ENCODE assay signal across 12 mouse cellular contexts in the genomic region with DNA sequence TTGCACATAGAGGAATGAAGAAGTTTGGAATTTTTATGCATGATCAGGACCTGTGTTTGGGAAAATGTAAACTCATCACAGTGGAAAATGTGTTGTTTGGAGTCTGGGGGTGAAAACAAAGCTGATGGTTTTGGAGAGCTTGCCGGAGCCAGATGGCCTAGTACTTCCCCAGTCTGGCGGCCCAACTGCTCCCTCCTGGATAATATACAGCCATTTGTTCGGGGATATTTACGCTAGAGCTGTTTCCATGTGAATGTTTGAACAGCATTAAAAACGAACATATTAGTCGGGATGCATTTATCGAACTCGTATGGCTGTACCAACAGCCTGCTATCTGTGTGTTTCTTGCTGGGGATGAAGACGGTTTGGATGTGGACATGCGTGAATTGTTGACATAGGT. TPM values are rescaled to one million over a fixed set of nuclear protein-coding genes. Genes with fewer than 3 reads are reported as not detected.
DNase-seq lines count a peak whose midpoint lies in the region; ATAC-seq lines count a peak whose summit lies in the region.
"Had no signal": no experiment of that assay in that cellular context is flagged by ENCODE, and none has a peak within 500 bp of the region (broad histone marks: within the 10 kb centered on the region; RNA-seq: fewer than 3 reads in every experiment).

No protein-coding gene starts in this region.

- H3K4me1 ChIP-seq in hindbrain, embryonic 10.5 days (replicated peaks) = peaks cover 39% of the 10 kb centered on the region
- H3K4me1 ChIP-seq in hindbrain, embryonic 11.5 days (replicated peaks; ENCODE audit: control insufficient read depth, insufficient read depth, low read length) = peaks cover 8% of the 10 kb centered on the region; the same call in 1 of the 2 replicates
- peaks cover 47% of the 10 kb centered on the region for H3K4me1 ChIP-seq in neural tube, embryonic 12.5 days
- H3K4me1 ChIP-seq: stomach, embryonic 15.5 days had no signal

- peaks cover 17% of the 10 kb centered on the region for H3K27me3 ChIP-seq in hindbrain, embryonic 10.5 days (ENCODE audit: insufficient read depth, poor library complexity, severe bottlenecking)
- peaks cover 7% of the 10 kb centered on the region; the same call in 1 of the 2 replicates for H3K27me3 ChIP-seq in hindbrain, embryonic 11.5 days (ENCODE audit: control insufficient read depth, insufficient read depth, low read length)
- peaks cover 5% of the 10 kb centered on the region for H3K27me3 ChIP-seq in neural tube, embryonic 12.5 days (replicated peaks)

- H3K36me3 ChIP-seq in hindbrain, embryonic 10.5 days = 0 out of 2 replicates have a peak, but pooled peaks cover 9% of the 10 kb centered on the region
- H3K36me3 ChIP-seq in hindbrain, embryonic 11.5 days (ENCODE audit: control insufficient read depth, insufficient read depth, low read length) = no peaks in the 10 kb centered on the region
- H3K36me3 ChIP-seq in neural tube, embryonic 12.5 days = no peaks in the 10 kb centered on the region
- H3K36me3 ChIP-seq: stomach, embryonic 15.5 days had no signal

- no peaks in the 10 kb centered on the region for H3K9me3 ChIP-seq in hindbrain, embryonic 10.5 days
- no peaks in the 10 kb centered on the region for H3K9me3 ChIP-seq in hindbrain, embryonic 11.5 days (ENCODE audit: control insufficient read depth, low read length)
- H3K9me3 ChIP-seq in neural tube, embryonic 12.5 days = no peaks in the 10 kb centered on the region
- H3K9me3 ChIP-seq: heart, embryonic 13.5 days; stomach, embryonic 15.5 days had no signal

- no peak overlapping the region for H3K4me2 ChIP-seq in hindbrain, embryonic 11.5 days (replicated peaks; ENCODE audit: low read depth, low read length)
- peak overlapping the region; percentile 44 for H3K4me2 ChIP-seq in neural tube, embryonic 12.5 days (replicated peaks)
- H3K4me2 ChIP-seq: heart, embryonic 13.5 days; stomach, embryonic 15.5 days had no signal

- H3K27ac ChIP-seq in hindbrain, embryonic 10.5 days = peak overlapping the region; percentile 10; the same call in 1 of the 2 replicates
- no peak overlapping the region for H3K27ac ChIP-seq in hindbrain, embryonic 11.5 days (ENCODE audit: low read depth, low read length)
- no peak overlapping the region for H3K27ac ChIP-seq in neural tube, embryonic 12.5 days
- H3K27ac ChIP-seq: heart, embryonic 13.5 days; stomach, embryonic 15.5 days had no signal

- no peak for DNase-seq in hindbrain, embryonic 10.5 days (ENCODE audit: low spot score)
- no peak for DNase-seq in hindbrain, embryonic 11.5 days (ENCODE audit: low spot score)
- peak; percentile 74 to 85 for DNase-seq in cerebellum, postnatal 14 days
- peak; percentile 23 to 65 for DNase-seq in layer of hippocampus, adult 8-10 months (ENCODE audit: low spot score in 2 of 2)
- no peak for DNase-seq in right cerebral cortex, postnatal 10 days (ENCODE audit: low spot score in 2 of 2)
- no peak for DNase-seq in spleen, postnatal 10 days (ENCODE audit: low spot score in 2 of 2)
- DNase-seq in thymus, adult 18-20 months = no peak
- DNase-seq: kidney, adult 2 months; liver had no signal

- 86% methylated on average over 10 of the region's 10 CpGs for WGBS in hindbrain, embryonic 10.5 days
- 77% methylated on average over 10 of the region's 10 CpGs for WGBS in hindbrain, embryonic 11.5 days
- 41% methylated on average over 10 of the region's 10 CpGs for WGBS in neural tube, embryonic 12.5 days

- H3K4me3 ChIP-seq in hindbrain, embryonic 10.5 days = no peak overlapping the region
- H3K4me3 ChIP-seq in hindbrain, embryonic 11.5 days (ENCODE audit: low read depth, low read length) = no peak overlapping the region
- no peak overlapping the region for H3K4me3 ChIP-seq in neural tube, embryonic 12.5 days
- H3K4me3 ChIP-seq: heart, embryonic 13.5 days; stomach, embryonic 15.5 days had no signal

- ATAC-seq in hindbrain, embryonic 11.5 days (ENCODE audit: low FRiP score) = no peak
- 0 out of 2 replicates have a peak, but pooled peaks have one; percentile 33 for ATAC-seq in neural tube, embryonic 12.5 days (ENCODE audit: low FRiP score, low read depth)

- no peak overlapping the region for H3K9ac ChIP-seq in hindbrain, embryonic 11.5 days (ENCODE audit: low read depth, low read length)
- no peak overlapping the region for H3K9ac ChIP-seq in neural tube, embryonic 12.5 days
- H3K9ac ChIP-seq: heart, embryonic 13.5 days; stomach, embryonic 15.5 days had no signal

RNA-seq across cellular contexts. Expression of gene Ebf1, which starts 8.9 kb away (rescaled TPM):
- polyA plus RNA-seq in hindbrain, embryonic 10.5 days (2016; fragmentation: Nextera tagmentation; extraction: Ambion mirVana) = 60.1 and 77.9 TPM in 2 replicates
- polyA plus RNA-seq in hindbrain, embryonic 11.5 days (2014; fragmentation: Nextera tagmentation; extraction: Ambion mirVana) = 102 and 111 TPM in 2 replicates
- total RNA-seq in layer of hippocampus, adult 8-10 months (2022) = 1 to 10 TPM; 2.8 to 5.3 (median 3.4) TPM
- 109 and 112 TPM in 2 replicates for polyA plus RNA-seq in neural tube, embryonic 12.5 days (2016; fragmentation: Nextera tagmentation; extraction: Ambion mirVana)

Comparison
In these comparisons a context has a peak if more than half of its experiments do, and no peak if none do; other contexts are left out.
1. DNase-seq: peak in cerebellum, postnatal 14 days (2 of 2) and layer of hippocampus, adult 8-10 months (2 of 2); none in hindbrain, embryonic 10.5 days (single experiment), hindbrain, embryonic 11.5 days (single experiment), right cerebral cortex, postnatal 10 days (0 of 2), spleen, postnatal 10 days (0 of 2) and thymus, adult 18-20 months (0 of 2).